Mouse (Mus musculus) adrenal gland, adult 18-20 months (tissue): ENCODE measurements around the gene Tmem216. TPM values are rescaled to one million over a fixed set of nuclear protein-coding genes. Genes with fewer than 3 reads are reported as not detected.

Experiments
- DNase-seq, 2 experiments: peaks; one replicate each; pipeline ENCODE4 v3.0.0; 2021 to 2022; ENCODE audit warnings: low spot score in 2 of 2
- total RNA-seq, 2 experiments: library from RNA; stranded (reverse); gene quantifications; 1 replicate in 1 of 2; 2 replicates in 1 of 2; pipeline ENCODE4 v1.2.3; 2021

Tmem216 gene
- total RNA-seq, 2 experiments from 2014 or later: 15.5 to 17.8 TPM

DNA sequence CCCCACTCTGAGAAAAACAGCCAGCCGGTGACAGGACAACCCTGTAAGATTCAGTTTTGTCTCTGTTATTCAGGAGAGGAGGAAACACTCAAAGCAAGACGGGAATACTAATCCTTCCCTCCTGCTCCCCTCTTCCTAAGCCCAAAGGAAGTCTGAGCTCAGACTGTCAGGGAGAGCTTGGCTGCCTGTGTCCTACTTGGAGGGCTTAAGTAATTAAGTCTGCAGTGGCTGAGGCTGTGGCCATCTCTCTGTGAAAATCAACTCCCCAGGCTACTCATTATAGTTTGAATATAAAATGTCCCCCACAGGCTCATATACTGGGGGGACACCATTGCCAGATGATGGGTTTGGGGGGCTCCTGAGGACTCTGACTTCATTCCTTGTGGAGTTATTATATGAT lies 59.1 kb downstream of the Tmem216 start:
- DNase-seq: no peak

DNA sequence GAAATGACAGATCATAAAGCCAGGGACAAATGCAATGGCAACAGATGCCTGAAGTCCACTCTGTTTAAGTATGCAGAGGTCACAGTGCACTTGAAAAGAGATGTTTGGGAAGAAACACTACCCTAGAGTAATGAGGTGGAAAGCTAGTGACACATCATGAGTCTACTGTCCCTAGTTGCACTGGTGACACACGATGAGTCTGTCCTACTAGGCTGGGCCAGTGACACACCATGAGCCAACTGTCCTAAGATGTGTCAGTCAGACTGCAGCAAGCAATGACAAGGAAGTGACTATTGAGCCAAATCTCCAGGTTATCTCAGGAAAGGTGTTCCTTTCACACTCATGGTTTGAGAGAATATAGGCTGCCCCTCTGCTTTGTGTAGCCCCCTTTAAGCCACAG lies 60.4 kb downstream of the Tmem216 start:
- DNase-seq: no peak

DNA sequence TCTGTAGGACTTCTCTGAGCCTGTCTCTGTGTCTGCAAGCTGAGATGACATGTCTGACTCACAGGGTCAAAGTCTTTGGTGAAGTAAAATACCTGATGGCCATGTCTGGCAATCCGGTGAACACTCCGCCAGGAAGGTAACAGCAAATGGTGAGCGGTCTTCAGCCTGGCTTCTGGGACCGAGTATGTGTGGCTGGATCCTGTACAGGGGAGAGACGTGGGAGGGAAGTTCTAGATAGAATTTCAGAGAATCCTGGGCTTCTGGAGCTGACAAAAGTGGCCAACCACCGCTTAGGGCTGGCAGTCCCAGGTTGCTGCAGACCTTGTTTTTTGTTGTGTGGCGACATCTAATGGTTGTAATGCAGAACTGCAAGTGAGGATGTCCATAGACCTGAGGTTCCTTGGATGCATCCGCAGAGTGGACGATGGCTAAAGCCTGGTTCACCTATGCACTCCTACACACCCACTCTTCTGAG lies 69.7 kb downstream of the Tmem216 start:
- DNase-seq: peak in 1 of 2 experiments; percentile 33

Other genes with a start within 250 kb of the Tmem216 start
- 10 to 100 TPM; 32.1 to 33.0 TPM for gene Syt7, start 167.1 kb downstream of the Tmem216 start, total RNA-seq
- gene Lrrc10b, start 98.8 kb downstream of the Tmem216 start, total RNA-seq: 1 to 10 TPM; 4.1 to 5.9 TPM
- gene Ppp1r32, start 73.3 kb downstream of the Tmem216 start, total RNA-seq: under 1 TPM in 1 of 2 experiments, not detected in 1; 0.35 TPM
- 10 to 100 TPM; 52.5 to 54.5 TPM for gene Cpsf7, start 31.0 kb downstream of the Tmem216 start, total RNA-seq
- gene Sdhaf2, start 30.1 kb downstream of the Tmem216 start, total RNA-seq: 10 to 100 TPM; 68.5 to 72.4 TPM
- 10 to 100 TPM; 13.2 to 13.6 TPM for gene Cyb561a3, start 20.9 kb upstream of the Tmem216 start, total RNA-seq
- 1 to 10 TPM; 7.2 TPM for gene Tmem138, start 21.1 kb upstream of the Tmem216 start, total RNA-seq
- gene Ddb1, start 49.1 kb upstream of the Tmem216 start, total RNA-seq: 100 to 1,000 TPM; 214 to 303 TPM
- gene Tkfc, start 49.4 kb upstream of the Tmem216 start, total RNA-seq: 10 to 100 TPM; 19.1 to 20.4 TPM
- gene Vwce, start 78.0 kb upstream of the Tmem216 start, total RNA-seq: under 1 TPM; 0.20 to 0.38 TPM
- not detected for gene Pga5, start 121.8 kb upstream of the Tmem216 start, total RNA-seq
- gene Vps37c, start 132.5 kb upstream of the Tmem216 start, total RNA-seq: 10 to 100 TPM; 19.3 to 26.8 TPM
- under 1 TPM in 1 of 2 experiments, not detected in 1; 0.38 TPM for gene Cd5, start 182.8 kb upstream of the Tmem216 start, total RNA-seq